Mouse (Mus musculus): Measurements from ENCODE around the gene Adgrg1. TPM values are rescaled to one million over a fixed set of nuclear protein-coding genes. Genes with fewer than 3 reads are reported as not detected.

Gene Adgrg1
- polyA plus RNA-seq, 1 experiment from 2014 or later, result 39.0 TPM

DNA sequence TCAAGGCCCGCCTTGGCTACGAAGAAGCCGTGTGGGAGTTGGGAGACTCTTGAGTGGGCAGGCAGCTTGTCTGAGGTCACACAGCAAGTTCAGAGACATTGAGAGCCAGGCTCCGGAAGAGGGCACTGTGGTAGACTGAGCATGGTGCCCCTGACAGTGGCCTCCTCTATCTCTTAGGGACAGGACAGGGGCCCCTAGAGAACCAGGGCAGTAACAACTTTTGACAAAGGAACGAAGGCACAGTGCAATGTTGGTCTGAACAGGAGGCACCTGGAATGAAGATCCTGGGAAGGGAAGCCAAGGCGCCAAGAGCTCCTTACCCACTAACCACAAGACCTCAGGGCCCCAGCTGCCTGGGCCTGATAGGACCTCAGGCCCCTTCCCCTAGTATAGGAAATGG, 10.5 kb downstream of the Adgrg1 start:
- TF ChIP-seq EP300 (IDR thresholded peaks at IDR 0.05) (no peak), CTCF (IDR thresholded peaks at IDR 0.05) (no peak)
- Histone ChIP-seq H3K36me3 (ENCODE audit: insufficient read depth, low read length) (no peaks in the 10 kb centered on the region), H3K4me2 (replicated peaks; ENCODE audit: low read depth, low read length) (peak overlapping the region; percentile 20; the same call in 1 of the 2 replicates), H3K9me3 (ENCODE audit: low read length) (no peaks in the 10 kb centered on the region), H3K9ac (replicated peaks; ENCODE audit: low read depth) (no peak overlapping the region), H3K4me1 (ENCODE audit: insufficient read depth, low read depth, low read length) (peaks cover 7% of the 10 kb centered on the region; the same call in 1 of the 2 replicates), H3K27me3 (replicated peaks; ENCODE audit: insufficient read depth, low read length) (no peaks in the 10 kb centered on the region), H3K4me3 (ENCODE audit: low read depth, low read length) (no peak overlapping the region), H3K27ac (ENCODE audit: low read length) (no peak overlapping the region)
- ATAC-seq, result no peak
- 75% methylated on average over 6 of the region's 6 CpGs for WGBS
- DNase-seq (ENCODE audit: low spot score), result no peak

GRCm38 (mm10) chr8:94986676-94987075, 12.1 kb downstream of the Adgrg1 start:
- Histone ChIP-seq H3K27me3 (replicated peaks; ENCODE audit: insufficient read depth, low read length) (no peaks in the 10 kb centered on the region), H3K4me2 (replicated peaks; ENCODE audit: low read depth, low read length) (no peak overlapping the region), H3K9me3 (ENCODE audit: low read length) (no peaks in the 10 kb centered on the region), H3K36me3 (ENCODE audit: insufficient read depth, low read length) (no peaks in the 10 kb centered on the region), H3K4me1 (ENCODE audit: insufficient read depth, low read depth, low read length) (peaks cover 14% of the 10 kb centered on the region), H3K27ac (ENCODE audit: low read length) (no peak overlapping the region), H3K9ac (replicated peaks; ENCODE audit: low read depth) (no peak overlapping the region), H3K4me3 (ENCODE audit: low read depth, low read length) (no peak overlapping the region)
- TF ChIP-seq CTCF (IDR thresholded peaks at IDR 0.05), result no peak
- TF ChIP-seq EP300 (IDR thresholded peaks at IDR 0.05), result no peak
- 33% methylated on average over 5 of the region's 5 CpGs for WGBS
- no peak for DNase-seq (ENCODE audit: low spot score)
- ATAC-seq, result no peak

DNA sequence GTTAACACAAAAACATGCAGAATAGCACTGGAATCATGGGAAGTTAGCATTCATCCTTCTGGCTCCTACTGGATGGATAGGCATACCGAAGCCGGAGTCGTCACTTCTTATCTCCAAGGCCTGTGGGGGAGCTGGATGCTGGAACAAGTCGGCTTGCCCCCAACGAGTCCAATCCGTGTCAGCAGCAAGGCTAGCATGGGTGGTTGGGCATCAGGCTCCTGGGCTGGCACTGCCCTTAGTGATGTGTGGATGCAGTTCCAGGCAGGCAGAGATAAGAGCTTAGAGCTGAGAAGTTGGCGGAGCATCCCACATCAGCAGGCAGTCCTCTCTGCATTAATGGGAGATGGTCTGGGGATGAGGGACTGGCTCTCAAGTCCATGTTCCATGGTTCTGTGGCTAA, 13.0 kb downstream of the Adgrg1 start:
- WGBS, result 59% methylated on average over 7 of the region's 7 CpGs
- TF ChIP-seq CTCF (IDR thresholded peaks at IDR 0.05) (no peak), EP300 (IDR thresholded peaks at IDR 0.05) (no peak)
- Histone ChIP-seq H3K36me3 (ENCODE audit: insufficient read depth, low read length) (no peaks in the 10 kb centered on the region), H3K9ac (replicated peaks; ENCODE audit: low read depth) (no peak overlapping the region), H3K4me2 (replicated peaks; ENCODE audit: low read depth, low read length) (no peak overlapping the region), H3K9me3 (ENCODE audit: low read length) (no peaks in the 10 kb centered on the region), H3K4me3 (ENCODE audit: low read depth, low read length) (no peak overlapping the region), H3K27ac (ENCODE audit: low read length) (no peak overlapping the region), H3K4me1 (ENCODE audit: insufficient read depth, low read depth, low read length) (peaks cover 20% of the 10 kb centered on the region), H3K27me3 (replicated peaks; ENCODE audit: insufficient read depth, low read length) (no peaks in the 10 kb centered on the region)
- ATAC-seq (no peak), DNase-seq (ENCODE audit: low spot score) (no peak)

DNA sequence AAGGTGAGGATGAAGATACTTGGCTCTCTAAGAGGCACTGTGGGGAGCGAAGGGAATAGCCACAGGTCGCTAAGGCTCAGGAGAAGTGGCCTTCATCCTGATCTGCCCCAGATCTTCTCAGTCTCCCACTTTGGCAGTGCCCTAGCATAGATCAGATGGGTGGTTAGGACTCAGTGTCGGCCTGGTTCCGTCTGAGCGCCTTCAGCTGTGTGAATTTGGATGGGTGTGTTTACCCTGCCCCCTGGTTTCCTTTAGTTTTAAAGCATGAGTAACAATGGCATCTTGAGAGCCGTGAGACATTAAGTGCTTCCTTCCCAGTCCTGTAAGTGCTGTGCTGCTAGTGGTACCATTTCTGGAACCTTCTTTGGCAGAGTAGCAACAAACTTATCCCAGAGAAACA, 14.1 kb downstream of the Adgrg1 start:
- H3K4me2 ChIP-seq (replicated peaks; ENCODE audit: low read depth, low read length), result no peak overlapping the region
- no peaks in the 10 kb centered on the region for H3K27me3 ChIP-seq (replicated peaks; ENCODE audit: insufficient read depth, low read length)
- H3K4me1 ChIP-seq (ENCODE audit: insufficient read depth, low read depth, low read length), result peaks cover 26% of the 10 kb centered on the region
- WGBS, result 44% methylated on average over 6 of the region's 6 CpGs
- H3K4me3 ChIP-seq (ENCODE audit: low read depth, low read length), result no peak overlapping the region
- no peak for ATAC-seq
- H3K9ac ChIP-seq (replicated peaks; ENCODE audit: low read depth), result no peak overlapping the region
- H3K27ac ChIP-seq (ENCODE audit: low read length), result no peak overlapping the region
- no peaks in the 10 kb centered on the region for H3K9me3 ChIP-seq (ENCODE audit: low read length)
- H3K36me3 ChIP-seq (ENCODE audit: insufficient read depth, low read length), result no peaks in the 10 kb centered on the region
- DNase-seq (ENCODE audit: low spot score), result peak; percentile 49
- TF ChIP-seq CTCF (IDR thresholded peaks at IDR 0.05) (peak; percentile 26; the same call in 1 of the 2 replicates), EP300 (IDR thresholded peaks at IDR 0.05) (no peak)

DNA sequence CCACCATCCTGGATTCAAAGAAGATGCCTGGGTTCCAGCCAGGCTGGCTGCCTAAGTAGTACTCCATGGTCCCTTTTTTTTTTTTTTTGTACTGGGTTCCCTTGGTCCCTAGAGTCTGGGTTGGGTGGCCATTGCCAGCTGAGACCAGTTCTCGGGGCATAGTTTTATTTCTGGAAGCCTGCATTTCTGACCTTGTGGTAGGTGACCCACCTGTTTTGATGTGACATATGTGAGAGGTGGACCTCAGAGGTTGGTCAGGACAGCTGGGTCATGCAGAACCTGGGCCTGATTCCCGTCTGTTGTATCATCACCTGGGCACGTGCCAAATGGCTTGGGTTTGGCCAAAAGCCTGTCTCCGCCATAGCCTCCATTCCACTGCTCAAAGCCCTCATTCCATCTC, 15.2 kb downstream of the Adgrg1 start:
- no peak for DNase-seq (ENCODE audit: low spot score)
- Histone ChIP-seq H3K4me2 (replicated peaks; ENCODE audit: low read depth, low read length) (no peak overlapping the region), H3K36me3 (ENCODE audit: insufficient read depth, low read length) (no peaks in the 10 kb centered on the region), H3K4me3 (ENCODE audit: low read depth, low read length) (no peak overlapping the region), H3K9me3 (ENCODE audit: low read length) (no peaks in the 10 kb centered on the region), H3K4me1 (ENCODE audit: insufficient read depth, low read depth, low read length) (peaks cover 24% of the 10 kb centered on the region), H3K27ac (ENCODE audit: low read length) (no peak overlapping the region), H3K9ac (replicated peaks; ENCODE audit: low read depth) (no peak overlapping the region), H3K27me3 (replicated peaks; ENCODE audit: insufficient read depth, low read length) (no peaks in the 10 kb centered on the region)
- TF ChIP-seq CTCF (IDR thresholded peaks at IDR 0.05) (no peak), EP300 (IDR thresholded peaks at IDR 0.05) (no peak)
- no peak for ATAC-seq
- 83% methylated on average over 4 of the region's 4 CpGs for WGBS

DNA sequence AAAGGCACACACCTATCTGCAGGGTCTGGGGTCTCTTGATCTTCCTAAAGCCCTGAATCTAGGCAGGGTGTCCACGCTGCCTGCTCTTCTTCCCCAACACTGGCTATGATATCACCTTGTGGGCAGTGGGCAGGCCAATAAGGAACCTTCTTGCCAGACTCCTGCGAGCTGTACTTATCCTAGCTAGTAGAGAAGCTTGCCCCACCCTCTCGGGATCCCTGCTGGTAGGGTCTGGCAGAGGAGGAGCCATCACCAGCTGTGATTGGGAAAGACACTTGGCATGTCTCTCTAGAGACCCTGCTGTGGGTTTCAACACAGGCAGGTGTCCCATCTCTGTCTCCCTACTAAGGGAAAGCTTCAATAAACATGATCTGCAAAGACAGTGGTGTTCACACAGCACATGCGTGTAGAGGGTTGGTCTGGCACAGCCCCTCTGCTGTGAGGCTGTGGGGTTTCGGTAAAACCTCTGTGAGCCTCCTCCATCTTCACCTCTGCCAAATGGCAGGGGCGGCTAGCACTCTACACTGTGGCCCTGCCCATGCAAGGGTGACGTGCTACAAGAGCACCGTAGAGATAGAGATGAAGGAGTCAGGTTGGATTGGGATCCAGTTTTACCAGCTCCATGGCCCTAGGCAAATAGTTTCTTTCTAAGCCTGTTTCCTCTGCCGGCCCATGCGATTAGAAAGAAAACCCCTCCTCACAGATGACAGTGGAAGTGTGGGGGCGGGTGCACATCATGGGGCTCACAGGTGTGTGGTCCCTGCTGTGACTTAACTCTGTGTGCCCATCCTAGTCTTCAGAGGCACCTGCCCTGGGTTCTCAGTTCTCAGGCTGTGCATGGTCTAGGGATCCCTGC, 16.3 kb downstream of the Adgrg1 start:
- ATAC-seq, result no peak
- Histone ChIP-seq H3K9me3 (ENCODE audit: low read length) (no peaks in the 10 kb centered on the region), H3K27me3 (replicated peaks; ENCODE audit: insufficient read depth, low read length) (no peaks in the 10 kb centered on the region), H3K9ac (replicated peaks; ENCODE audit: low read depth) (no peak overlapping the region), H3K27ac (ENCODE audit: low read length) (0 out of 2 replicates have a peak overlapping the region, but pooled peaks have one; percentile 9), H3K36me3 (ENCODE audit: insufficient read depth, low read length) (no peaks in the 10 kb centered on the region), H3K4me3 (ENCODE audit: low read depth, low read length) (no peak overlapping the region), H3K4me1 (ENCODE audit: insufficient read depth, low read depth, low read length) (peaks cover 24% of the 10 kb centered on the region), H3K4me2 (replicated peaks; ENCODE audit: low read depth, low read length) (no peak overlapping the region)
- no peak for DNase-seq (ENCODE audit: low spot score)
- WGBS, result 40% methylated on average over 11 of the region's 11 CpGs
- no peak for TF ChIP-seq EP300 (IDR thresholded peaks at IDR 0.05)
- no peak for TF ChIP-seq CTCF (IDR thresholded peaks at IDR 0.05)

All from lung, postnatal 0 days (tissue).